Mouse (Mus musculus): ENCODE data around the gene Gm19668. TPM values are rescaled to one million over a fixed set of nuclear protein-coding genes. Genes with fewer than 3 reads are reported as not detected.
A peak's percentile ranks its signal among the peaks of the same experiment; 100 is the strongest.
"Not testable (repeated sequence)": the region's sequence is repeated elsewhere in the genome, so short reads cannot be mapped to it uniquely, and the experiment has no call there.

The Gm19668 gene
- polyA plus RNA-seq, 1 experiment from 2014 or later: not detected

DNA sequence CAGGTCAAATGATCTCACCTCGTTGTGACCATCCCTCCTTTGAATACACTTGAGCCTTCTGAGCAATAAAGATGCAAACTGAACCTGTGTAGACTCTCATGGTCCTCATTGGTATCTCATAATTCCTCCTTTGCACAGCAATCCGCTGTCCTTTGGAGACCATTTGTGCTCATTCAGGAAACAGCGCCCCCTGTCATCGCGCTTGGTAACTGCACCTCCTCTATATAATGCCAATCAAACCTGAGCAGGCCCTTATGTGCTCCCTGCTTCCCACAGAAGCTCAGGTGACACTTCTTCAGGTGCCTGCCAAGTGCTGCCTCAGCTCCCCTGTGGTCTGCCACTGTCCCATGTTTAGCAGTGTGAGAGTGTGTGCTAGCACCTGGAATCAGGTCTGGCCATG, 16.6 kb upstream of the Gm19668 start:
- DNase-seq: peak; percentile 52
- H3K4me3 ChIP-seq (replicated peaks; ENCODE audit: low read depth, low read length): no peak overlapping the region
- 37% methylated on average over 5 of the region's 5 CpGs for WGBS
- H3K36me3 ChIP-seq (ENCODE audit: control insufficient read depth, insufficient read depth, low read length): no peaks in the 10 kb centered on the region
- H3K27me3 ChIP-seq (ENCODE audit: control insufficient read depth, insufficient read depth, low read length): no peaks in the 10 kb centered on the region
- H3K9ac ChIP-seq (replicated peaks; ENCODE audit: low read length): no peak overlapping the region
- H3K27ac ChIP-seq (replicated peaks; ENCODE audit: low read depth, low read length): no peak overlapping the region
- no peaks in the 10 kb centered on the region for H3K4me1 ChIP-seq (ENCODE audit: control insufficient read depth, insufficient read depth, low read length)
- no peak for ATAC-seq (ENCODE audit: low FRiP score, low TSS enrichment)
- no peaks in the 10 kb centered on the region for H3K9me3 ChIP-seq (ENCODE audit: control insufficient read depth, low read length)
- H3K4me2 ChIP-seq (ENCODE audit: low read length): no peak overlapping the region

- Histone ChIP-seq H3K9me3 (ENCODE audit: control insufficient read depth, low read length) (no peaks in the 10 kb centered on the region), H3K9ac (replicated peaks; ENCODE audit: low read length) (no peak within 1 kb of the TSS), H3K4me3 (replicated peaks; ENCODE audit: low read depth, low read length) (no peak within 1 kb of the TSS), H3K4me2 (ENCODE audit: low read length) (no peak within 1 kb of the TSS), H3K4me1 (ENCODE audit: control insufficient read depth, insufficient read depth, low read length) (no peaks in the 10 kb centered on the region), H3K36me3 (ENCODE audit: control insufficient read depth, insufficient read depth, low read length) (no peaks in the 10 kb centered on the region), H3K27ac (replicated peaks; ENCODE audit: low read depth, low read length) (no peak within 1 kb of the TSS), H3K27me3 (ENCODE audit: control insufficient read depth, insufficient read depth, low read length) (no peaks in the 10 kb centered on the region)
- 65% methylated on average over 4 of the region's 4 CpGs for WGBS
- DNase-seq (no peak), ATAC-seq (ENCODE audit: low FRiP score, low TSS enrichment) (no peak)
These were observed 15.4 kb upstream of the Gm19668 start, which contains the start of gene Gm2696 for GRCm38 (mm10) chr10:77814382-77814781. TSS of gene Gm2696 (plus strand) at chr10:77814682.

GRCm38 (mm10) chr10:77811743-77812142, 12.8 kb upstream of the Gm19668 start, which contains the start of gene Gm9507:
TSS of gene Gm9507 (minus strand) at chr10:77811843.
- H3K27ac ChIP-seq (replicated peaks; ENCODE audit: low read depth, low read length): no peak within 1 kb of the TSS
- H3K36me3 ChIP-seq (ENCODE audit: control insufficient read depth, insufficient read depth, low read length): no peaks in the 10 kb centered on the region
- no peaks in the 10 kb centered on the region for H3K27me3 ChIP-seq (ENCODE audit: control insufficient read depth, insufficient read depth, low read length)
- WGBS: 79% methylated on average over 5 of the region's 5 CpGs
- no peak within 1 kb of the TSS for H3K4me2 ChIP-seq (ENCODE audit: low read length)
- H3K9ac ChIP-seq (replicated peaks; ENCODE audit: low read length): no peak within 1 kb of the TSS
- H3K9me3 ChIP-seq (ENCODE audit: control insufficient read depth, low read length): no peaks in the 10 kb centered on the region
- H3K4me3 ChIP-seq (replicated peaks; ENCODE audit: low read depth, low read length): no peak within 1 kb of the TSS
- DNase-seq (no peak), ATAC-seq (ENCODE audit: low FRiP score, low TSS enrichment) (no peak)
- no peaks in the 10 kb centered on the region for H3K4me1 ChIP-seq (ENCODE audit: control insufficient read depth, insufficient read depth, low read length)

GRCm38 (mm10) chr10:77804095-77804494, 5.2 kb upstream of the Gm19668 start:
- no peak overlapping the region for H3K4me2 ChIP-seq (ENCODE audit: low read length)
- H3K9me3 ChIP-seq (ENCODE audit: control insufficient read depth, low read length): no peaks in the 10 kb centered on the region
- WGBS: 86% methylated on average over 3 of the region's 3 CpGs
- no peaks in the 10 kb centered on the region for H3K4me1 ChIP-seq (ENCODE audit: control insufficient read depth, insufficient read depth, low read length)
- no peak for ATAC-seq (ENCODE audit: low FRiP score, low TSS enrichment)
- no peaks in the 10 kb centered on the region for H3K36me3 ChIP-seq (ENCODE audit: control insufficient read depth, insufficient read depth, low read length)
- no peak overlapping the region for H3K9ac ChIP-seq (replicated peaks; ENCODE audit: low read length)
- H3K27ac ChIP-seq (replicated peaks; ENCODE audit: low read depth, low read length): no peak overlapping the region
- H3K4me3 ChIP-seq (replicated peaks; ENCODE audit: low read depth, low read length): no peak overlapping the region
- no peak for DNase-seq
- H3K27me3 ChIP-seq (ENCODE audit: control insufficient read depth, insufficient read depth, low read length): no peaks in the 10 kb centered on the region

- not testable (repeated sequence) for H3K36me3 ChIP-seq (ENCODE audit: control insufficient read depth, insufficient read depth, low read length); DNase-seq; H3K9me3 ChIP-seq (ENCODE audit: control insufficient read depth, low read length); H3K4me1 ChIP-seq (ENCODE audit: control insufficient read depth, insufficient read depth, low read length); H3K27me3 ChIP-seq (ENCODE audit: control insufficient read depth, insufficient read depth, low read length); H3K9ac ChIP-seq (replicated peaks; ENCODE audit: low read length); H3K4me2 ChIP-seq (ENCODE audit: low read length); ATAC-seq (ENCODE audit: low FRiP score, low TSS enrichment); H3K4me3 ChIP-seq (replicated peaks; ENCODE audit: low read depth, low read length)
- H3K27ac ChIP-seq (replicated peaks; ENCODE audit: low read depth, low read length): peak overlapping the region; percentile 37; the same call in 1 of the 2 replicates
- WGBS: 45% methylated on average over 3 of the region's 3 CpGs
These were observed 591 bp downstream of the Gm19668 start for GRCm38 (mm10) chr10:77798164-77798920.

GRCm38 (mm10) chr10:77797677-77798076, 1.3 kb downstream of the Gm19668 start:
- ATAC-seq (ENCODE audit: low FRiP score, low TSS enrichment) (no peak), DNase-seq (peak; percentile 11)
- Histone ChIP-seq H3K9me3 (ENCODE audit: control insufficient read depth, low read length) (no peaks in the 10 kb centered on the region), H3K4me1 (ENCODE audit: control insufficient read depth, insufficient read depth, low read length) (no peaks in the 10 kb centered on the region), H3K9ac (replicated peaks; ENCODE audit: low read length) (no peak overlapping the region), H3K4me2 (ENCODE audit: low read length) (no peak overlapping the region), H3K27me3 (ENCODE audit: control insufficient read depth, insufficient read depth, low read length) (no peaks in the 10 kb centered on the region), H3K4me3 (replicated peaks; ENCODE audit: low read depth, low read length) (no peak overlapping the region), H3K36me3 (ENCODE audit: control insufficient read depth, insufficient read depth, low read length) (no peaks in the 10 kb centered on the region), H3K27ac (replicated peaks; ENCODE audit: low read depth, low read length) (0 out of 2 replicates have a peak overlapping the region, but pooled peaks have one; percentile 38)
- WGBS: 19% methylated on average over 3 of the region's 3 CpGs

- 50% methylated on average over 2 of the region's 2 CpGs for WGBS
- no peaks in the 10 kb centered on the region for H3K27me3 ChIP-seq (ENCODE audit: control insufficient read depth, insufficient read depth, low read length)
- DNase-seq (no peak), ATAC-seq (ENCODE audit: low FRiP score, low TSS enrichment) (no peak)
- no peak within 1 kb of the TSS for H3K4me3 ChIP-seq (replicated peaks; ENCODE audit: low read depth, low read length)
- H3K4me1 ChIP-seq (ENCODE audit: control insufficient read depth, insufficient read depth, low read length): no peaks in the 10 kb centered on the region
- no peak within 1 kb of the TSS for H3K27ac ChIP-seq (replicated peaks; ENCODE audit: low read depth, low read length)
- no peaks in the 10 kb centered on the region for H3K9me3 ChIP-seq (ENCODE audit: control insufficient read depth, low read length)
- H3K9ac ChIP-seq (replicated peaks; ENCODE audit: low read length): no peak within 1 kb of the TSS
- no peak within 1 kb of the TSS for H3K4me2 ChIP-seq (ENCODE audit: low read length)
- no peaks in the 10 kb centered on the region for H3K36me3 ChIP-seq (ENCODE audit: control insufficient read depth, insufficient read depth, low read length)
These were observed 4.0 kb downstream of the Gm19668 start, which contains the start of gene Gm9639 for GRCm38 (mm10) chr10:77794976-77795375. TSS of gene Gm9639 (minus strand) at chr10:77795076.

DNA sequence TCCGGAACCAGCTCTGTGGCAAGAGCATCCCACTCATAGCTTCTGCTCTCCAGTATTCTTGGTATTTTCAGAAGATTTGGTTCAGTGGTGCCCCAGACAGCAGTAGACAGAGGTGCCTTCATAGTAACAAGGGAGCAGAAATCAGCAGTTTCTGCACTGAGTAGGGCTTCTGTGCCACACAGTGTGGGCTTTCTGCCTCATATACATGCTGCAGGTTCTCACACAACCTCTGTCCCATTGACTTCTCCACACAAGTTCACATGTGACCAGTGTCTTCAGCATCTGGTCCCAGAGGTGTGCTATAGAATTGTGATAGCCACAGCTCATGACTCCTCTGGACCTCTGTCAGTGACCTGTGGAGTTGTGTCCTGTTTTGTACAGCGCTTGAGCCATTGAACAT, 10.3 kb downstream of the Gm19668 start:
- no peak for DNase-seq
- no peak for ATAC-seq (ENCODE audit: low FRiP score, low TSS enrichment)
- WGBS: 94% methylated on average over 2 of the region's 2 CpGs
- Histone ChIP-seq H3K4me3 (replicated peaks; ENCODE audit: low read depth, low read length) (no peak overlapping the region), H3K9ac (replicated peaks; ENCODE audit: low read length) (no peak overlapping the region), H3K27ac (replicated peaks; ENCODE audit: low read depth, low read length) (no peak overlapping the region), H3K27me3 (ENCODE audit: control insufficient read depth, insufficient read depth, low read length) (no peaks in the 10 kb centered on the region), H3K9me3 (ENCODE audit: control insufficient read depth, low read length) (no peaks in the 10 kb centered on the region), H3K4me1 (ENCODE audit: control insufficient read depth, insufficient read depth, low read length) (no peaks in the 10 kb centered on the region), H3K4me2 (ENCODE audit: low read length) (no peak overlapping the region), H3K36me3 (ENCODE audit: control insufficient read depth, insufficient read depth, low read length) (no peaks in the 10 kb centered on the region)

GRCm38 (mm10) chr10:77787876-77788275, 11.1 kb downstream of the Gm19668 start, which contains the start of gene Gm7137:
TSS of gene Gm7137 (minus strand) at chr10:77788200.
- H3K9ac ChIP-seq (replicated peaks; ENCODE audit: low read length); H3K36me3 ChIP-seq (ENCODE audit: control insufficient read depth, insufficient read depth, low read length); DNase-seq; H3K4me1 ChIP-seq (ENCODE audit: control insufficient read depth, insufficient read depth, low read length); H3K27me3 ChIP-seq (ENCODE audit: control insufficient read depth, insufficient read depth, low read length); H3K27ac ChIP-seq (replicated peaks; ENCODE audit: low read depth, low read length); H3K4me2 ChIP-seq (ENCODE audit: low read length); ATAC-seq (ENCODE audit: low FRiP score, low TSS enrichment); H3K4me3 ChIP-seq (replicated peaks; ENCODE audit: low read depth, low read length); H3K9me3 ChIP-seq (ENCODE audit: control insufficient read depth, low read length): not testable (repeated sequence)
- 83% methylated on average over 1 of the region's 1 CpGs for WGBS
